Mouse (Mus musculus): ENCODE measurements around the gene Car11.

The Car11 gene

DNA sequence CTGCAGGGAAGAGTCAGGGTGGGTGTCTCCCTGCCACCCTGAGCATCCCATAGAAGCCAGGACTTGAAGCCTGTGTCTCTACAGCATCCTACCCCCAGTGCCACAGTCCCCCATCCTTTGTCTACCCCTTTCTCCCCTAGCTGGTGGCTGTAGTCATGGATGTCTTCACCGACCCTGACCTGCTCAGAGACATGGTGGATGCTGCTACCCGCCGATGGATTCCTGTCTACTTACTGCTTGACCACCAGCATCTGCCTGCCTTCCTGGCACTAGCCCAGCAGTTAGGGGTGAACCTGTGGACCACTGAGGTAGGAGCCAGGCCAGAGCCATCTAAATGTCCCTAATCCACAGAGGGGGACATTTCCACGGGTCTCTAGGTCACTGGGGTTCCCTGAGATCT, 23.7 kb downstream of the Car11 start:
- DNase-seq (ENCODE audit: low read depth, low spot score), result no peak

DNA sequence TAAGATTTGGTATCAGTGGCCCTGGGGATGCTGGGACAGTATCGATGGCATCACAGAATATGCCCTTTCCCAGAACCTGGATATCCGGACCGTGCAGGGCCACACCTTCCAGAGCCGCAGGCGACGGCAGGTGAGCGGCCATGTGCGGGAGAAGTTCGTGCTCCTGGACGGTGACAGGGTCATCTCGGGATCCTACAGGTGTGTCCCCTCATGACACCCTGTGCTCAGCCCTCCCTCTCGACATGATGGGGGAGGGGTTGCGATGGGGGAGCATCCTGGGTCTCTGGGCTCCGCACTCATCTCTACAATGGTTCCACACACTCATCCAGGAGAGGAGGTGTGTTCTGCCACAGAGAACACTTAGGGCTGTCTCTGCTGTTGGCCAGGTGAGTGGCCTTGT, 24.1 kb downstream of the Car11 start:
- no peak for DNase-seq (ENCODE audit: low read depth, low spot score)

DNA sequence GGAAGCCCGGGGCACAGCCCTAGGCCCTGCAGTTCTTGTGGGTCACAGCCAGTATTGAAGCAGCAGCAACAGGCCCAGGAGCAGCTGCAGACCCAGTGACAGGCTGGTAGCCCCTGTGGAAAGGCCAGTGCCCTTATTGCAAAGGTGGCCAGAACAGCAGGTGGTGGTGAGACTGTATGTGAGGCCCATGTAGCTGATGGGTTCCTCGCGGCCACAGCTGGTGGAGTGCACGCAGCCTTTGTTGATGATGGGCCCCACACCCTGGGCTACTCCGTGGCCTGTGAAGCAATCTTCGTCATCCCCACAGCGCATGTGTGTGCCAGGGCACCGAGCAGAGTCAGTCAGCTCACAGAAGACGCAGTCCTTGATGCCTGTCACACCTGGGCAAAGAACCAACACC, 25.5 kb downstream of the Car11 start:
- DNase-seq (ENCODE audit: low read depth, low spot score), result no peak

DNA sequence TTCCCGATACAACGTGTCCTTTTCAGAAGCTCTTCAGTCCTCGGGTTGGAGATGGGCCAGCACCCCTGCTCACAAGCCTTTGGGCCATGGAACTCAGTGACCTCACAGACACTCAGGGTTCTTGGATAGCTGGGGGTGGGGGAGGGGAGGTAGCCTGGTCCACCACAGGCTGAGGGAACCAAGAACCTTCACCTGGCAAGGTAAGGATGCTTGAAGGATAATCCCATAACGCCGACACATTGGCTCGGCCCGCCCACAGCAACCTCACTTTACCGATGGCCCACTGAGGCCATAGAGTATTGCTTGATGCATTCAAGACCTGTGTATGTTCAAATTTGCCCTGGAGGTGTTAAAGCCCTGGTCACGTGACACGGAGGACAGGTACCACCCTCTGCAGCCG, 26.1 kb downstream of the Car11 start, which contains the start of gene Spaca4:
Gene Spaca4 (minus strand): TSS at position 101 of the 400 bp plus-strand sequence.
- no peak for DNase-seq (ENCODE audit: low read depth, low spot score)

DNA sequence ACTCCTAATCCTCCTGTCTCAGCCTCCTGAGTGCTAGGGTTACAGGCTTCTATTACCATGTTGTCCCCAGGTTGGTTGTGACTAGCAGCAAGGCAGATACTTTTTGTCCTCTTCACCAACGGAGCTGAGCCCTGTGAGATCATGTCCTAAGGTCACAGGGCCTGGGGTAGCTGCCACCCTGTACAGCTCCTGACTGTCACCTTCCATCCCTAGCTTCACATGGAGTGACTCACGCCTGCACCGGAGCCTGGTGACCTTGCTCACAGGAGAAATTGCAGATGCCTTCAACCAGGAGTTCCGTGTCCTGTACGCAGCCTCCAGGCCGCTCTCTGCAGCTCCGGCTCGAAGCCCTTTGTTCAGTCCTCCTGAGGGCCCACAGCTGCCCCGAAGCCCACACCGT, 26.8 kb downstream of the Car11 start:
- no peak for DNase-seq (ENCODE audit: low read depth, low spot score)

DNA sequence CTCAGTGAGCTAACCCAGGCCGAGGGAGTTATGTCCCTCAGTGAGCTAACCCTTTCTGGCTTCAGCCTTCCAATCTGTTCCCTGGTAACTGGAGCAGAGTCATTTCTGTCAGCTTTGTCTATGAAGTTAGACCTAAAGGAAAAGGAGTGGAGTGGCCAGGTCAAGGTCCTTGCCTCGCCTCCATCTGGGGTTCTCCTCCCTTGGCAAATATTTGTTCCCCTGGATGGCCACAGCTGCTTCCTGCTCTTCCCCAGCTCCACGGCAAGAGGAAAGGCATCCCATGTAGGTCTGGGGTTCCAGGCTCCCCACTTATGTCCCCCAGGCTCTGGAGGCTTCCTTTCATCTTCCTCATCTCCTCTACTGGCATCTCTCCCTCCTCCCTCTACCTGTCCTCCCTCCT, 28.0 kb downstream of the Car11 start:
- DNase-seq (ENCODE audit: low read depth, low spot score), result no peak

DNA sequence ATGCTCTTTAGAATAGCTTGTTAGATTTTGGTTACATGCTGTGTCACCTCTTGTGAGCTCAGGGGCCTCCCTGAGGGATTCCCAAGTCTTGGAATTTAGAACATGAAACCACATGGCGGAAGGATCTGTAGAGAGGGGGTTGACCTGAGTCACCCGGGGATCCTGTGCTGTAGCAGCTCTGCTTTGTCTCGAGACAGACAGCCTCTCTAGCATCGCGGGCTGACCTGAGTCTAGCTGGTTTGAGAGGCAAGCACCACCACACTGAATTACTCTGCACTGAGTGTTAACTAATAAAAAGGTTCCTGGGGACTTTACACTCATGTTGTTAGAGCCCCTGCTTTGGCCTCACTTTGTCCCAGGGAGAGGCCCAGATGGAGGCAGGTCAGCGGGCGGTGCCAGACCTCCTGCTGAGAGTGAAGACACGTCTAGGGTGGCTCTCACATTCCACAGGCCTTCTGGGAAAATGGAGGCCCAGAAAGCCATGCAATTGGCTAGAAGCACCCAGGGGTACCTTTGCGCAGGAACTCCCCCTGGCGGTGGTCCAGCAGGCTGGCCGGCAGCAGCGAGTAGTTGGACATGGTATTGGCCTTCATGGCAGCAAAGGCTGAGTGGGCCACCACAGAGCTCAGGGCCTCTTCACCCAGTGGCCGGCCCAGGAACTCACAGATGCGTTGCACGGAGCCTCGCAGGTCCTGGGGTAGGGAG, 31.2 kb downstream of the Car11 start:
- peak; percentile 63 for DNase-seq (ENCODE audit: low read depth, low spot score)

DNA sequence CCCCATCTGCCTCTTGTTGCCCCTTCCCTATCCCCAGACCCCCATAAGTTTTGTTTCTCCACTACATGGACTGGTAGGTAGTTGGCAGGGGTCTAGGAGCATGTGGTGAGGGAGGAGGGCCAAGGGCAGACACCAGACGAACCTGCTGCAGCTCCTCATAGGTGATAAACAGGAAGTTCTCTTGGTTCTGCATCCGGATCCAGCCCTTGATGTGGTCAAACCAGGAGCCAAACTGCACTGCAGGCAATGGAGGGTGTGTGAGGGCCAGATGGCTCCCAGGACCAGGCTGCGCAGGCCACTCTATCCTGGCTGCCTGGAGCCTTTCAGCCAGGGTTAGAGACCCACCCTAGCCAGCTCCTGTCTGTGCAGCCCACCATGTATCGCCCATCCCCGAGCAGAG, 33.8 kb downstream of the Car11 start:
- DNase-seq (ENCODE audit: low read depth, low spot score), result no peak

DNA sequence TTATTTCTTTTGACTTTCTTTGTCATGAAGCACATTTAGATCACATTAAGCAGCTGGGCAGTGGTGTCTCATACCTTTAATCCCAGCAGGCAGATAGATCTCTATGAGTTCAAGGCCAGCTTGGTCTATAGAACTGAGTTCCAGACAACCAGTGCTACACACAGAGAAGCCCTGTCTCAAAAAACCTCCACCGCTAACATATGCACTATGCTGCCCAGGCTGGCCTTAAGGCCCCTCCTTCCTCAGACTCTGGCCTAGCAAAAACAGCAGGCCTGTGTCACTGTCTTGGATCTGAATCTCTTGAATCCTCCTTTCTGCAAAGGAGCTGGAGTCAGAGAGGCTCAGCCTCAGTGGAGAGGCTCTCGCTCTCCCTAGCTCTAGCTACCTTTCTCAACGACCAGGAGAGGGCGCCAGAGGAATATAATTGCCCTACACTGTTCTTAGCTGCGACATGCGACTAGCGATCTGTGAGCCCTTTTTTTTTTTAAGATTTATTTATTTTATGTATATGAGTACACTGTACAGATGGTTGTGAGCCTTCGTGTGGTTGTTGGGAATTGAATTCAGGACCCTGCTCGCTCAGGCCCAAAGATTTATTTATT, 39.6 kb downstream of the Car11 start:
- DNase-seq (ENCODE audit: low read depth, low spot score), result peak; percentile 62

DNA sequence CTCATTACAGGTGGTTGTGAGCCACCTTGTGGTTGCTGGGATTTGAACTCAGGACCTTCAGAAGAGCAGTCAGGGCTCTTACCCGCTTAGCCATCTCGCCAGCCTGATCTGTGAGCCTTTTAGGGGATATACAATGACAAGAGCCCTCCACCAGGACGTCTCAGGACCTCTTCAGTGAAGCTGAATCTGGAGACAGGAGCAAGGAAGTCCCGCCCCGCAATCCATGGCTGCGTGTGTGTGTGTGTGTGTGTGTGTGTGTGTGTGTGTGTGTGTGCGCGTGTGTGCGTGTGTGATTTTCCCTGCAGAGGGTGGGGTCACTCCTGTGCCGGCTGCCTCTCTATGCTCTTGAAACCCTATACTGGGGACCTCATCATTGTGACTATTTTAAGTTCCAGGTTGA, 40.2 kb downstream of the Car11 start:
- no peak for DNase-seq (ENCODE audit: low read depth, low spot score)

DNA sequence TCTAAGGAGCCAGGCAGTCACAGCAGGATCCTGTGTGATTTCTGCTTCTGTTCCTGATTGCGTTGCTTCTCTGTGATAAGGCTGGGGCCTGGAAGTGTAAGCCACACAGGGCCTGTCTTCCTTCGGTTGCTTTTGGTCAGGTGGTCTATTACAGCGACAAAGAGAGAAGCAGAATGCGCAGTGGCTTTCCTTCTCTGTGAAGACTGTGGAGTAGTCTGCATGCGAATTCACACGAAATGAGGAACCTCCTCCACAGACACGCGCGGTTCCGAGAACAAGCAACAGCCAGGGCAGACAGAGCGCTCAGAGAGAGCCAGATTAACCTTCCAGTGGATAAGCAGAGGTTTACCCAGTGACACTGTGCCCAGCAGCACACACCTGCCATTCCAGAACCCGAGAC, 41.7 kb downstream of the Car11 start:
- no peak for DNase-seq (ENCODE audit: low read depth, low spot score)

DNA sequence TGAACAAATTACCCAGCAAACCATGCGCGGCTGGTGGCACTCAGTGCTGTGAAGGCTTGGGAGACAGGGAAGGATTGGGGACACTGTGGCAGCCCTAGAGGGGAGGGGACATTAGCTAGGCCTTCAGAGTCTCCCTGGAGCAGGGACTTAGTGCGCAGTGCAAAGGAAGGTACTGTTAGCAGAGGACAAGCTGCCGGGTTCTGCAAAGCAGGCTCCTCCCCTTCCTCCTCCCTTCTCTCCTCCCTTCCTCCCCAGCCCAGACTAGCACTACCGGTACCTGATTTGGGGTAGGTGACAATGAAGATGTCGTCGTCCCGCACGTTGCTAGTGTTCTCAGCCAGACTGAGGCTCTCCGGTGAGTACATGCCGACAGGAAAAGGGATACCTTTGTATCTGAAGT, 42.1 kb downstream of the Car11 start:
- DNase-seq (ENCODE audit: low read depth, low spot score), result no peak

DNA sequence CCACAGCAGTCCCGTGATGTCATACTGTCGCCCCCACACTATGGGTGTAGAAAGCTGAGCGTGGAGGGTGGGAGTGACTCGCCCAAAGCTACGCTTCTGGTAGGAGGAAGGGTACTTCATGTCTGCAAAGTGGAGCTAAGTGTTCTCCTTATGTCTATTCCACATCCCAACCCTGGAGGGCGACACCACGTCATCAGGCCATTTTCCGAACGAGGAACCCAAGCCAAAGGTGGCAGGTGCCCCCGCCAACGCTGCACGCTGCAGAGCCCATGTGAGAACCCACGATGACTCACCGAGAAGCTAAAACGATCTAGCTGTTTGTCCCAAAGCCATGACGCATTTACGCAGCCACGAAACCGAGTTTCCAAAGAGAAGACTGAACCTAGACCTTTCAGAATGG, 42.7 kb downstream of the Car11 start:
- no peak for DNase-seq (ENCODE audit: low read depth, low spot score)

DNA sequence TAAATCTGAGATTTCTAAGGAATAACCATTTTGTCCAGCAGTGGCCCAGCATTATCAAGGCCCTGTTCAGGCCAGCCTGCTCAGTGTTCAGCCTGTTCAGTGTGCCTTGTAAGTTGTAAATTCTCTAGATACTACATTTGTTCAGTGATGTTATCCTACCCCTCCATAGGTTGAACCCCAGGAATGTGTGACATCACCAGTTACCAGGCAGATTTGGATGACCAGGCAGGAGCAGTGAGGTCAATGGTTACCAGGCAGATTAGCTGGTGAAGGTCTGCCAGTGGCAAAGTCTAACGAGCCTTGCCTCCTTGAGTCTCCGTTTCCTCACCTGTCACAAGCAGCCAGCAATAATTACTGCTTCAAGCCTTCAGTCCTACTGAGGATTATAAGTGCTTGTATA, 44.7 kb downstream of the Car11 start:
- DNase-seq (ENCODE audit: low read depth, low spot score), result no peak

DNA sequence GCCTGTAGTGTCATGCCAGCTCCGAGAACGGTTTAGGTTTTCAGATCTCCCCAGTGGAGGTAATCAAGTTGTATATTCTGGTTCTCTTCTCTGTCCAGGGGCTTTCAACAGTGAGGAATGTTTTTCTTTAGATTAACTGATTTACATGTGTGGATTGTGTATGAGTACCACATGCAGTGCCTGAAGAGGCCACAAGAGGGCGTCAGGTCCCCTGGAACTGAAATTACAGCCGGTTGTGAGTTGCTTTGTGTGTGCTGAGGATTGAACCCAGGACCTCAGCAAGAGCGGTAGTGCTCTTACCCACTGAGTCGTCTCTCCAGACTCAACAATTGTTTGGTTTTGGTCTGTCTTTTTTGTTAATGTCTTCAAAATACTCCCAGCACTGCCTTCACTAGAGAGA, 46.9 kb downstream of the Car11 start:
- DNase-seq (ENCODE audit: low read depth, low spot score), result no peak

DNA sequence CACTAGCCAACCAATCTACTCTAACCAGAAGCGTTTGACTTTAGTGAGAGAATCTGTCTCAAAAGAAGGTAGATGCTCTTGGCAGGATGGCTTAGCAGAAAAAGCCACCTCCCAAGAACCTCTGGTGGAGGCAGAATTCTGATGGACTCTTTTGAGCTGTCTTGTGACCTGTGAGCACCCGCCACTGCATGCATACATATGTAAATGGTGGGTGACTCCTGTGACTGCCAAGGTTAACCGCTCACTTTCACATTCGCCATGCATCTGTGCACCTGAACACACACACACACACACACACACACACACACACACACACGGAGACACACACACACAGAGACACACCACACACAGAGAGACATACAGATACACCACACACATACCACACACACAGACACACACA, 47.8 kb downstream of the Car11 start:
- DNase-seq (ENCODE audit: low read depth, low spot score), result no peak

DNA sequence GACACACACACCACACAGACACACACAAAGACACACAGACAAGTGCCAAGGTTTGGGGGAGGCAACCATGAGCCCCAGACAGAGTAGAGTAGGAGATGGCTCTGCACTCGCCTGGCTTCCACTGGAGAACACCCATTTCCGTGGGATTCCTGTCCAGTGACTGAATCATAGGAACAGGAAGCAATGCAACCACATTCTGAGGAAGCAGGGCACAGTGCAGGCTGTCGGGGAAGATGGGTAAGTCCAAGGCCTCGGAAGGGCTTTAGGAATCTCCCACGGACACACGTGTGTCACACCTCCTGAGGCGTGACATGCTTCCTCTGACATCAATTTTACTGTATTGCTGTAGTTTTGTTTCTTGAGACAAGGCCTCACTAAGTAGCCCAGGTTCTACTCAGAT, 48.5 kb downstream of the Car11 start:
- no peak for DNase-seq (ENCODE audit: low read depth, low spot score)

DNA sequence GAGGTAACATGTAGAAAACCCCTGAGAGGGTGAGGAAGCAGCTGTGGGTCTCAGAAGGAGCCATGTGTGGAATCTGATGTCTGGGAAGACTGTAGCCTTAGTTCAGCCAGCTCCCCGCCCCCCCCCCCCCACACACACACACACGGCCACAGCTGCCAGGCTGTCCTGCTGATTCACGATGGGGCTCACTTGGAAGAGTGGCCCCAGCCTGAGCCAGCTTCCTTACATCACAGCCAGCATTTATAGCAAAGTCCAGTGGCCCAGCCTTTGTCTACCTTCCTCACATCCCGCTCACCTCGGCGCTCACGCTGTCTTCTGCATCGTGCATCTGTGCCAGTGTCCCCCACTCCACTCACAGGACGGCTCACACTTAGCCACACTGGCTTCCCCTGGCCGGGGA, 49.8 kb downstream of the Car11 start:
- DNase-seq (ENCODE audit: low read depth, low spot score), result no peak

DNA sequence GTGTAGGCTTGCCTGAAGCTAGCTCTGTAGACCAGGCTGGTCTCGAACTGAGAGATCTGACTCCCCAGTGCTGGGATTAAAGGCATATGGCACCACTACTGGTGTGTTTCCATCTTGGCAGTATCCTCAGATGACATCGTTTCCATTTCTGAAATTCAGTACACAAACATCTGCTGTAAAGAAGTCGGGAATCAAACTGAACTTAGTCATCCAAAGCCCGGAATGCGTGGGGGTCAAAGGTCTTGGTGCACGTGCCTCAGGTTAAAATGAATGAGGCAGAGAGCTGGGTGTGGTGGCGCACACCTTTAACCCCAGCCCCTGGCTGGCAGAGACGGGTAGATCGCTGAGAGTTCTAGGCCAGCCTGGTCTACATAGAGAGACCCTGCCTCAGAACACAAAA, 50.5 kb downstream of the Car11 start:
- no peak for DNase-seq (ENCODE audit: low read depth, low spot score)
